Mouse (Mus musculus): ENCODE data around the gene H2al2a.
A peak's percentile ranks its signal among the peaks of the same experiment; 100 is the strongest.
"Not testable (repeated sequence)": the region's sequence is repeated elsewhere in the genome, so short reads cannot be mapped to it uniquely, and the experiment has no call there.

H2al2a gene

GRCm38 (mm10) chr2:18027448-18028139 lies 30.8 kb upstream of the H2al2a start:
- peak; percentile 96 for DNase-seq

GRCm38 (mm10) chr2:18026116-18026947 lies 29.6 kb upstream of the H2al2a start:
- DNase-seq: peak; percentile 86

- no peak for DNase-seq
Observed at GRCm38 (mm10) chr2:18025781-18026115, 29.0 kb upstream of the H2al2a start.

GRCm38 (mm10) chr2:18025116-18025515 lies 28.4 kb upstream of the H2al2a start:
- DNase-seq: no peak

GRCm38 (mm10) chr2:18022886-18023285 lies 26.1 kb upstream of the H2al2a start:
- no peak for DNase-seq

GRCm38 (mm10) chr2:18019122-18019521 lies 22.4 kb upstream of the H2al2a start:
- DNase-seq: no peak

GRCm38 (mm10) chr2:18017321-18017720 lies 20.6 kb upstream of the H2al2a start:
- no peak for DNase-seq

- no peak for DNase-seq
Observed at GRCm38 (mm10) chr2:18016639-18017038, 19.9 kb upstream of the H2al2a start.

GRCm38 (mm10) chr2:18015581-18015980 lies 18.8 kb upstream of the H2al2a start:
- DNase-seq: no peak

- no peak for DNase-seq
Observed at GRCm38 (mm10) chr2:18012866-18013265, 16.1 kb upstream of the H2al2a start.

GRCm38 (mm10) chr2:18011226-18011625 lies 14.5 kb upstream of the H2al2a start:
- DNase-seq: no peak

GRCm38 (mm10) chr2:18005137-18005536 lies 8.4 kb upstream of the H2al2a start:
- no peak for DNase-seq

GRCm38 (mm10) chr2:18004286-18004685 lies 7.5 kb upstream of the H2al2a start:
- peak; percentile 6 for DNase-seq

GRCm38 (mm10) chr2:18002306-18002705 lies 5.5 kb upstream of the H2al2a start:
- DNase-seq: no peak

- no peak for DNase-seq
Observed at GRCm38 (mm10) chr2:17989562-17989961, 7.2 kb downstream of the H2al2a start.

- DNase-seq: no peak
Observed at GRCm38 (mm10) chr2:17989115-17989514, 7.6 kb downstream of the H2al2a start.

- no peak for DNase-seq
Observed at GRCm38 (mm10) chr2:17986694-17987093, 10.1 kb downstream of the H2al2a start.

GRCm38 (mm10) chr2:17984774-17985173 lies 12.0 kb downstream of the H2al2a start:
- DNase-seq: no peak

GRCm38 (mm10) chr2:17982747-17983146 lies 14.0 kb downstream of the H2al2a start:
- DNase-seq: no peak

GRCm38 (mm10) chr2:17978706-17979105 lies 18.1 kb downstream of the H2al2a start:
- no peak for DNase-seq

GRCm38 (mm10) chr2:17978251-17978650 lies 18.5 kb downstream of the H2al2a start:
- not testable (repeated sequence) for DNase-seq

GRCm38 (mm10) chr2:17977645-17978044 lies 19.1 kb downstream of the H2al2a start:
- DNase-seq: not testable (repeated sequence)

- no peak for DNase-seq
Observed at GRCm38 (mm10) chr2:17975601-17976327, 21.0 kb downstream of the H2al2a start.
